Mouse (Mus musculus) heart, postnatal 0 days (tissue): Measurements from ENCODE around the gene Plod2.

ENCODE experiments used
- CTCF ChIP-seq: IDR thresholded peaks from 2 replicates; pipeline ENCODE4 v1.5.1; 2016; ENCODE audit warnings: antibody characterized with exemption, control low read depth, low read depth
- EP300 ChIP-seq: IDR thresholded peaks from 2 replicates; pipeline ENCODE4 v1.6.1; 2016; ENCODE audit warnings: antibody characterized with exemption, low read depth

DNA sequence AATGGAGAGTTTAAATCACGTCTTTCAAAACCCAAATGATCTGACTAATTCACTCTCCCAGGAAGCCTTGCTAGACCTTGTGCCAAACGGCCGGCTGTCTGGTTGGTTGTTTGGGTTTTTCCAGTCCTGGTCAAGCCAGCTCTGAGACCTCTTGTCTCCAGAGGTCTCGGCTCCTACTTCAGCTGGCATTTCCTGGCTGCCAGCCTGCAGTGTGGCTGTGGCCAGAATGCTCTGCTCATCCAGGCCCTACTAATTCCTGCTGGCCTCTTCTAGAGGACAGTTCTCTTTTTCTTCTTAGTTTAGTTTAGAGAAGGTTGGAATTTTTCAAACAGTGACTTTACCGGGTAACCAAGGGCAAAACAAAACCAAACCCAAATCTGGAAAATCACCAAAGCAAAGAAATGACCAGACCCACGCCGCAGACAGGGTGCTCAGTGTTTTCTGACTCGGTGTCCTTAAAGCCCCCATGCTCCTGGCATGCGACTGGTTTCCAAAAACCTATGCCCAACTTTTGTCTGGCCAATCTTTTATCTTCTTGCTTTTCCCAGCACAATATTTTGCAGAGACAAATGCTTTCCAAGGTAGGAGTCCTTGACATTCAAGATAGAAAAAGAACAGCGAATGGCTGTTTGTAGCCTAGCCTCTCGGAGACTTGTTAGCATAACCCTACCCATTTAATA, 7.9 kb downstream of the Plod2 start:
- TF ChIP-seq EP300 (no peak), CTCF (no peak)
